Mouse (Mus musculus) testis, adult 2 months (tissue): ENCODE measurements at regions not wholly inside any gene's neighbourhood (a gene's known extent, or its start where the extent isn't known, plus 50 kb on each side); places are given as distances from the start of the nearest gene placed in this dataset.

Source experiments
- CTCF ChIP-seq: fragments of 200-500 bp; IDR thresholded peaks from 2 replicates; pipeline ENCODE4 v1.5.1; 2012; ENCODE audit warnings: low read depth, mild to moderate bottlenecking, inconsistent platforms, low read length, moderate library complexity; ENCODE audit not compliant: control insufficient read depth, insufficient read depth, insufficient replicate concordance
- POLR2A ChIP-seq: fragments of 200-500 bp; IDR thresholded peaks from 2 replicates; pipeline ENCODE4 v1.6.1; 2012; ENCODE audit warnings: low read depth, mild to moderate bottlenecking, inconsistent platforms, low read length, moderate library complexity; ENCODE audit not compliant: control insufficient read depth

DNA sequence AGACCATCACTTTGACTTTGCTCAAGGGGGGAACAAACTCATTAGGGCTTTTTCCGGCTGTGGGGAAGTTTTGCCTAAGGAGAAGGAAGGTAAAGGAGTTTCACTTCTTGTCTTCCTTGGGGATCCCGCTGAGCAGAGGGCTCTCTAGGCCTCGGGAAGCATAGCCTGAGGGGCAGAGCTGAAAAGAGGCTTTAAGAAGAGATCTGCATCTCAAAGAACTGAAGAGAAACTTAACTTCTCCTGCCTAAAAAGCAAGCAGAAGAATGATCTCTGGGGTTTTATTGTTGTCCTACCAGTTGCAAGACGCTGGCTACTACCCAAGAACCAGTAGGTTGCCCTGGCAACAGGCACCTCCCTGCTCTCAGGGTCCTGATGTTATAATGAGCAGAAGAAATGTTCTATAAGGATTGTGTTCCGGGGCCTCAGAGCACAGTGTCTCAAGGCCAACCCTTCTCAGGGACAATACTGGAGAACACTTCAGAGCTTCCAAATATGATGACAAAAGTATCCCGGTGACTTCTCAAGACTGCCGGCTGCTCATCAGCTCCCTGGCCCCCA is 547.8 kb downstream of the Tmem132b start:
- no peak for TF ChIP-seq POLR2A
- no peak for TF ChIP-seq CTCF
